Mouse (Mus musculus): ENCODE results near the gene Ethe1. TPM values are rescaled to one million over a fixed set of nuclear protein-coding genes. Genes with fewer than 3 reads are reported as not detected.

Gene Ethe1
- polyA plus RNA-seq (2016; fragmentation: Nextera tagmentation; extraction: Ambion mirVana), result 15.1 and 17.0 TPM in 2 replicates

DNA sequence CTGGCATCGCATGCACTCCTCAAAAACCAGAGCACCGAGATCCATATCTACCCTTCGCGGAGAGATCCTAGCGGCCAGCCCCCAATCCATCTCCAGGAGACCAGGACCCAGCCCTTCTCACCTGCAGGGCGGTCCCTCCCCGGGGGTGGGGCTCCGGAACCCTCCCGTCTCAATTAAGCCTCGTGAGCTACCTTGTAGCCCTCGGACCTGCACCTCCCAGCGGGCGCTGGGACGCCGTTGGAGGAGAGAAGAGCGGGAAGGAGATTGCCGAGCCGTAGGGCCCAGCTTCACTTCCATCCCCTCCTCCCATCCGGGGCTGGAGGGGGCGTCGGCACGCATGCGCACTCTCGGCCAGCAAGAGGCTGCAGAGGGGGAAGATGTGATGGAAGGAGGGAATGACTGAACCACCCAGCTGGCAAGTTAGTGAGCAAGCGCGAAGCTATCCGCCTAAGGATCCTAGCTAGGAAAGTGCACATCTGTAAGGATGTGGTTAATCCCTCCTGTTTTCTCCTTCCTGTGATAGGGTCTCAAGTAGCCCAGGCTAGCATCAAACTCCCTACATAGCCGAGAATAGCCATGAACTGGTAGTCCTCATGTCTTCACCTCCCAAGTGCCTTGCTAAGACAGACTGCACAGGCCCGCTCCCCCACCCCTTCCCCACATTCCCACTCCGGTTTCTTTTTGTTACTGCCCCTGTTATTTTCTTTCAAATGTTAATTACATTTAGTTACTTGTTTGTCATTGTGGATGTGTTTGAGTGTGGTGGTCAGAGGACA lies at the start of gene Ethe1, which contains the start of gene Zfp575:
TSS of gene Ethe1 (plus strand) at position 214 of the 776 bp plus-strand sequence.
TSS of gene Zfp575 (minus strand) at position 312 of the 776 bp plus-strand sequence.
- Histone ChIP-seq H3K36me3 (no peaks in the 10 kb centered on the region), H3K4me1 (peaks cover 45% of the 10 kb centered on the region), H3K4me3 (peak within 1 kb of the TSS; percentile 52), H3K9ac (peak within 1 kb of the TSS; percentile 50; the same call in 1 of the 2 replicates), H3K27ac (no peak within 1 kb of the TSS), H3K4me2 (peak within 1 kb of the TSS; percentile 78), H3K27me3 (replicated peaks) (peaks cover 44% of the 10 kb centered on the region), H3K9me3 (replicated peaks) (0 out of 2 replicates have a peak, but pooled peaks cover 3% of the 10 kb centered on the region)
- peak; percentile 13 for ATAC-seq
- WGBS (ENCODE audit: insufficient replicate concordance), result 9% methylated on average over 30 of the region's 30 CpGs

DNA sequence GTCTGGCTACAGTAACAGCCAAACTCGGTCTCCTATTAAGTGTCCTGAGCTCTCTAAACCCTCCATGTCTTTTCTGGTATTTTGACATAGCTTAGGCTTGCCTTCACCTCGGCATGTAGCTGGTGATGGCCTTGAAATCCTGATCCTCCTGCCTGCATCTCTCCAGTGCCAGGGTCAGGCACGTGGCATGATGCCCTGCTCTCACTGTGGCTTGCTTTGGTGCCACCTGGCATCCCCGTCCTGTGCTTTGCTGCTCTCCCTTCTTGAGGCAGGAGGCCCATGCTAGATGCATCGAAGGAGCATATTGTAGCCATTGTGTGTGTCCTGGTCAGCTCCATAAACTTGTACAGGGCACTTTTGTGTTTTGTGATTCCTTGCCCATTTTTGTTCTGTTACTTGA lies 49.8 kb upstream of the Ethe1 start:
- H3K27ac ChIP-seq, result no peak overlapping the region
- 58% methylated on average over 5 of the region's 5 CpGs for WGBS (ENCODE audit: insufficient replicate concordance)
- H3K9ac ChIP-seq, result no peak overlapping the region
- peaks cover under 1% of the 10 kb centered on the region; the same call in 1 of the 2 replicates for H3K4me1 ChIP-seq
- peaks cover 12% of the 10 kb centered on the region; the same call in 1 of the 2 replicates for H3K27me3 ChIP-seq (replicated peaks)
- H3K4me2 ChIP-seq, result no peak overlapping the region
- H3K36me3 ChIP-seq, result peaks cover 24% of the 10 kb centered on the region
- H3K4me3 ChIP-seq, result no peak overlapping the region
- ATAC-seq, result no peak
- no peaks in the 10 kb centered on the region for H3K9me3 ChIP-seq (replicated peaks)

DNA sequence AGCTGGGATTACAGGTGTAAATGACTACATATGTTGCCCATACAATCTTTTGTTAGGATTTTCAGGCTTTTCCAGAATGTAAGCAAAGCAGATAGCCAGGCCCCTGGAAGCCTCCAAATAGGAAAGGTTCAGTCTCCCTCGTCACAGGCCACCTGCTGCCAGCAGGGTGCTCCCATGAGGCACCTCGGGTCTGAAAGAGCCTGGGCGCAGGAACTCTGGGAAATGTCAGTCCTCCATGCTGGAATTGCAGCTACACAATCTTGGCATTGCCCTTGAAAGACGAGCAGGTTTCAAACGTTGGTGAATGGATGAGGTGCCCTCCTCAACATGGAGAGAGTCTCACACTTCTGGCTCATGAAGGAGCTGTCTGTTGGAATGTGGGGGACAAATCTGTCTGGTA lies 49.2 kb upstream of the Ethe1 start:
- H3K4me1 ChIP-seq, result no peaks in the 10 kb centered on the region
- H3K9me3 ChIP-seq (replicated peaks), result no peaks in the 10 kb centered on the region
- H3K9ac ChIP-seq, result no peak overlapping the region
- H3K4me3 ChIP-seq, result no peak overlapping the region
- H3K27ac ChIP-seq, result no peak overlapping the region
- 34% methylated on average over 5 of the region's 5 CpGs for WGBS (ENCODE audit: insufficient replicate concordance)
- no peak overlapping the region for H3K4me2 ChIP-seq
- peaks cover 12% of the 10 kb centered on the region; the same call in 1 of the 2 replicates for H3K27me3 ChIP-seq (replicated peaks)
- H3K36me3 ChIP-seq, result peaks cover 21% of the 10 kb centered on the region
- no peak for ATAC-seq

DNA sequence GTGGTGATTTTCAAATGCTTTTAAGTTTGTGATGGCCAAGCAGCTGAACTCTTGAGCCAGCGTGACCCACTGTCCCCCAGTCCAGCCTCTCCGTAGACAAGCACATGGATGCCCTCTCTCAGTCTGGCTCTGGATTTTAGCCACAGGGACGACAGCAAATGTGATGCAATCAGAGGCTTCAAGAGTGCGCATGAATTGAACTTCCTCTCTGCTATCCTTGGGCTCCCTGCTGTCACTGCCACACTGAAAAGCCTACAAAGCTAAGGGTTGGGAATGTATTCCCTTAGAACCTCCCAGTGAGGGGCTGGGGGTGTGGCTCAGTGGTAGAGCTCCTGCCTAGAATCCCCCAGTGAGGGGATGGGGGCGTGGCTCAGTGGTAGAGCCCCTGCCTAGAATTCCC lies 48.6 kb upstream of the Ethe1 start:
- H3K9me3 ChIP-seq (replicated peaks), result no peaks in the 10 kb centered on the region
- H3K9ac ChIP-seq, result no peak overlapping the region
- no peak for ATAC-seq
- 39% methylated on average over 5 of the region's 5 CpGs for WGBS (ENCODE audit: insufficient replicate concordance)
- no peak overlapping the region for H3K27ac ChIP-seq
- H3K4me1 ChIP-seq, result no peaks in the 10 kb centered on the region
- H3K27me3 ChIP-seq (replicated peaks), result peaks cover 6% of the 10 kb centered on the region; the same call in 1 of the 2 replicates
- H3K4me2 ChIP-seq, result no peak overlapping the region
- H3K36me3 ChIP-seq, result peaks cover 16% of the 10 kb centered on the region
- H3K4me3 ChIP-seq, result no peak overlapping the region

DNA sequence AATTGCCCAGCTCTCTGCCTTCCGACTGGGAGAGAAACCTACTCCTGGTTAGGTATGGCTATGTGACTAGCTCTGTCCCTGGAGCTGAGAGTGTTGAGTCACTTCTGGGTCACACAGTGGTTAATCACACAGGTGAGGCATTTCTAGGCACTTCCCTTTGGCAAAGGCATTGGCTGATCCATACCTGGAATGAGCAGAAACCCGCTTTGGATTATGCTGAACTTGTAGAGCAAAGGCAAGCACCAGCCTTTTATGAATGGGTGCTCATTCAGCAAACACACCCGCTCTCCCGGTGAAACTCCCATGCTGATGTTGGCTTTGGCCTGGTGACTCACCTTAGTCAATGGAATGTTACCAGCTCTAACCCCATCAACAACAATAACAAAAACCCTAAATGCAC lies 47.7 kb upstream of the Ethe1 start:
- Histone ChIP-seq H3K27ac (no peak overlapping the region), H3K36me3 (peaks cover 7% of the 10 kb centered on the region; the same call in 1 of the 2 replicates), H3K4me3 (no peak overlapping the region), H3K4me2 (no peak overlapping the region), H3K27me3 (replicated peaks) (no peaks in the 10 kb centered on the region), H3K9me3 (replicated peaks) (no peaks in the 10 kb centered on the region), H3K9ac (no peak overlapping the region), H3K4me1 (no peaks in the 10 kb centered on the region)
- ATAC-seq, result no peak
- WGBS (ENCODE audit: insufficient replicate concordance), result 76% methylated on average over 4 of the region's 4 CpGs

DNA sequence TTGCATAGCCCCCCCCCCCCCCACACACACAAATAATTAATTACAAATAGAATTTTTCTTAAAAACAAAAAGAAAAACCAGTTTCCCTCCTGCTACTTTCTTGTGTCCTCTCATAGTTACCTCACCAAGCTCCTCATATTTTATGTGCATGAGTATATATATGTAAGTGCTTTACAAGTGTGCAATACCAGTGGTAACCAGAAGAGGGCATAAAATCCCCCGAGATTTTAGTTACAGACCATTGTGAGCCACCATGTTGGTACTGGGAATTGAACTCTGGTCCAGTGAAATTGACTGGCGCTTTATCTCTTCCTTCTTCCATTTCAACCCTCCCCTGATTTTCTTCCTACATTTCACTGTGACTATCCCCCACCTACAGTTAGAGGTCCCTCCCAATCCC lies 42.8 kb upstream of the Ethe1 start:
- H3K4me3 ChIP-seq, result no peak overlapping the region
- WGBS (ENCODE audit: insufficient replicate concordance), result 63% methylated on average over 2 of the region's 2 CpGs
- H3K9me3 ChIP-seq (replicated peaks), result no peaks in the 10 kb centered on the region
- H3K27me3 ChIP-seq (replicated peaks), result no peaks in the 10 kb centered on the region
- H3K36me3 ChIP-seq, result peaks cover 14% of the 10 kb centered on the region
- no peak overlapping the region for H3K9ac ChIP-seq
- H3K4me1 ChIP-seq, result peaks cover 20% of the 10 kb centered on the region
- H3K27ac ChIP-seq, result no peak overlapping the region
- no peak overlapping the region for H3K4me2 ChIP-seq
- ATAC-seq, result no peak

DNA sequence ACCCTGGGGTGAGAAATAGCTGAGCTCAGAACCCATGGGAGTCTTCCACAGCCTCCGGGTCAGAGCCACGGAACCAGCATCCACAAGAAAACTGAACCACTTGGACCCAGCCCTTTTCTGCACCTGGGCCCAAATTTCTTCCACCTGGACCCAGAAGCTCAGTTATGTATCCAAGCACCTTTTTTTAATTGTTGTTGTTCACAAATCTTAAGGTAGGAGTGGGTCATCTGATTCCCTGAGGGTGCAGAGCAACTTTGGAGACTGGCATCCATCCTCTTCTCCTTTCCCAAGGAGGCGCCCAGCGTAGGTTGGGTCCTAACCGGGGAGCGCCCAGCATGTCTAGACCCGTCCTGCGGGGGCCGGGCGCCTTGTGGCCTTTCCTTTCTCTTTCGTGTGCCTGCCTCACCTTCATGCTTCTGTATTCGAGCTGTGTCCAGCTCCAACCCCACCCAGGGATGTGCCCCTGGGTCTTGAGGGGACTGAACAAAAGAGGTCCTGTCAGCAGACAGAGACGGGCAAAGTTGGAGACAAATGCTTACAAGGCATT lies 41.2 kb upstream of the Ethe1 start, which contains the start of the genes Pinlyp and Xrcc1:
TSS of gene Pinlyp (minus strand) at position 51 of the 547 bp plus-strand sequence.
TSS of gene Xrcc1 (plus strand) at position 222 of the 547 bp plus-strand sequence.
- no peak for ATAC-seq

DNA sequence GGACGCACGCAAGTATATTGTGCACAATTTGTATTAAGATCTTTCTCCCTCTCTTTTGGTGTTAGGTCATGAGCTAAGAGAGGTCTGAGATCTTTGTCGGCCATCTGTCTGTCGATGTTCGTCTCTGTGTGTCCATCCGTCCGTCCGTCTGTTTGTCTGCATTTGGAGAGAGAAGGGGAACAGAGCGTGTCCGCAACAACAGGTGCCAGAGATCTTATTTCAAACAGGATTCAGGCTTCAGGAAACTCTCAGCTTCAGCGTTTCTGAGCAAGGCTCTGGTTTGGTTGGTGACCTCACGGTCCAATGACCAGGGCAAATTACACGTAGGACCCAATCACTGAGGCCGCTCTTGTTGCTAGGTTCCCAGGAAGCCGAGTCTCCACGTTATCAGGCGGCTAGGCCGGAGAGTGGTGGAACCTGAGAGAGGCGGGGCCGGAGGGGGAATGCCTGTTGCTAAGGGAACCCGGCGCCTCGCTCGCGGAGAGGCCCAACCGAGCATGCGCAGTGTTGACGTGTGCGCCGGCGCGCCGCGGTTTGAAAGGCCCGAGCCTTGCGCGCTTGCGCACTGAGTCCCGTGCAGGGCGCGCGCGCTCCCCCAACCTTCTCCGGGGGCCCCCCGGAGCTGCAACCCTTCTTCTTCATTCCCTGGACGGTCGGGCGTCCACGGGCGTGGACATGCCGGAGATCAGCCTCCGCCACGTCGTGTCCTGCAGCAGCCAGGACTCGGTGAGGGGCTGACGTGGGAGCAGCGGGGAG lies 40.5 kb upstream of the Ethe1 start:
- H3K4me3 ChIP-seq, result peak overlapping the region; percentile 80
- under 1% methylated on average over 57 of the region's 57 CpGs for WGBS (ENCODE audit: insufficient replicate concordance)
- H3K4me2 ChIP-seq, result peak overlapping the region; percentile 85
- H3K27me3 ChIP-seq (replicated peaks), result no peaks in the 10 kb centered on the region
- H3K9me3 ChIP-seq (replicated peaks), result no peaks in the 10 kb centered on the region
- ATAC-seq, result peak; percentile 98
- H3K27ac ChIP-seq, result peak overlapping the region; percentile 71
- H3K4me1 ChIP-seq, result peaks cover 25% of the 10 kb centered on the region
- peak overlapping the region; percentile 89 for H3K9ac ChIP-seq
- peaks cover 35% of the 10 kb centered on the region for H3K36me3 ChIP-seq

More for the DNA sequence above, 41.2 kb upstream of the Ethe1 start, which contains the start of the genes Pinlyp and Xrcc1:
- Histone ChIP-seq H3K4me3 (peak within 1 kb of the TSS; percentile 80), H3K4me2 (peak within 1 kb of the TSS; percentile 85), H3K4me1 (peaks cover 20% of the 10 kb centered on the region), H3K9ac (peak within 1 kb of the TSS; percentile 89), H3K9me3 (replicated peaks) (no peaks in the 10 kb centered on the region), H3K36me3 (peaks cover 28% of the 10 kb centered on the region), H3K27ac (peak within 1 kb of the TSS; percentile 71), H3K27me3 (replicated peaks) (no peaks in the 10 kb centered on the region)
- WGBS (ENCODE audit: insufficient replicate concordance), result 39% methylated on average over 13 of the region's 13 CpGs

DNA sequence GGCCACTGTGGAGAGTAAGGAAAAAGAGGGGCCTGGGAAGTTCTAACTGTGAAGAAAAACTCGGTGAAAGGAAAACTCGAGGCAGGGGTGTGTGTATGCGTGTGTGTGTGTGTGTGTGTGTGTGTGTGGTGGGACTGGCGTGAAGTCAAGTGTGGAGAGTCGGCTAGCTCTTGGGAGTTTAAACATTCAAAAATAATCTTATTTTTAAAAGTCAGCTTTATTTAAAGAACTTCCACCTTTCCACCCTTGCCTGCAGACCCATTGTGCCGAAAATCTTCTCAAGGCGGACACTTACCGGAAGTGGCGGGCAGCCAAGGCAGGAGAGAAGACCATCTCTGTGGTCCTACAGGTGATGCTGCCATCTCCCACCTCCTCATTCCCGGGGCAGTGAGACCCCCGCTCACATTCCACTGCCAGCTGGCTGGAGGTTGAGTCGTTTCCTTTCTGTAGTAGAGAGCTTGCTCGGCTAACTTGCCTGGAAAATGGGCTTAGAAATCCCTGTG lies 39.8 kb upstream of the Ethe1 start:
- Histone ChIP-seq H3K9ac (peak overlapping the region; percentile 89), H3K27ac (peak overlapping the region; percentile 71), H3K4me2 (peak overlapping the region; percentile 85), H3K36me3 (peaks cover 43% of the 10 kb centered on the region), H3K27me3 (replicated peaks) (no peaks in the 10 kb centered on the region), H3K4me3 (peak overlapping the region; percentile 80), H3K9me3 (replicated peaks) (no peaks in the 10 kb centered on the region), H3K4me1 (peaks cover 28% of the 10 kb centered on the region)
- no peak for ATAC-seq
- 22% methylated on average over 13 of the region's 13 CpGs for WGBS (ENCODE audit: insufficient replicate concordance)

DNA sequence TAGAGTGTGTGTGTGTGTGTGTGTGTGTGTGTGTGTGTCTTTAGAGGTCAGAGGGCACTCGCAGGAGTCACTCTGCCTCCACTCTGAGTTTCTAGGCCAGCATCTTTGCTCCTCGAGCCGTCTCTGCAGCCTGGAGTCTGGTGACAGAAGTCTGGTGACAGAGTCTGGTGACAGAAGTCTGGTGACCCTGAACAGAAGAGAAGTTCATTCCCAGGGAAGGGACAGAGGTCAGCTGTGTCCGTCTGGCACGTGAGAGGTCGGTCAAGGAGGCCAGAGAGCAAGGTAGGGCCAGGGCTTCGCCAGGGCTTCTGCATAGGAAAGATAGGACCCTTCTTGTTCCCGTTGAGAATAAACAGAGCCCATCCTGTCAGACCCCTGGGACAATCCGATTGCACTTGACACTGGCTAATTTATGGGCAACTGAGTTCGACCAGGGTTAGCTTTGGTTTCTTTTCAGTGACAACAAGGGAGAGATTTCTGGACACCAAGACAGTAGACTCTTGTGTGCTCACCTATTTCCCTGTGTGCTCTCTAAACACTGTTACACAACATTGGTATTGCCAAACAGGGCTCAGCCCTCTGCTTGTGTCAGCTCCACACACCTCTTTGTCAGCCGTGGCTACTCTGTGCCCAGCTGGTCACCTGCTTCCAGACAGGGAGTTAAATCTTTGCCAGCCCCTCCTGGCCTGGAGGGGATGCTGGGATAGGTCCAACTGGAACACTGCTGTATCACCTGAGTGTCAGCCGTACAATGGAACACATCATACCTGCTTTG lies 35.2 kb upstream of the Ethe1 start:
- peaks cover 18% of the 10 kb centered on the region for H3K4me1 ChIP-seq
- no peak overlapping the region for H3K9ac ChIP-seq
- peak; percentile 50 for ATAC-seq
- no peak overlapping the region for H3K4me3 ChIP-seq
- peak overlapping the region; percentile 11 for H3K27ac ChIP-seq
- WGBS (ENCODE audit: insufficient replicate concordance), result 75% methylated on average over 12 of the region's 12 CpGs
- H3K4me2 ChIP-seq, result no peak overlapping the region
- H3K27me3 ChIP-seq (replicated peaks), result no peaks in the 10 kb centered on the region
- H3K36me3 ChIP-seq, result peaks cover 81% of the 10 kb centered on the region
- no peaks in the 10 kb centered on the region for H3K9me3 ChIP-seq (replicated peaks)

DNA sequence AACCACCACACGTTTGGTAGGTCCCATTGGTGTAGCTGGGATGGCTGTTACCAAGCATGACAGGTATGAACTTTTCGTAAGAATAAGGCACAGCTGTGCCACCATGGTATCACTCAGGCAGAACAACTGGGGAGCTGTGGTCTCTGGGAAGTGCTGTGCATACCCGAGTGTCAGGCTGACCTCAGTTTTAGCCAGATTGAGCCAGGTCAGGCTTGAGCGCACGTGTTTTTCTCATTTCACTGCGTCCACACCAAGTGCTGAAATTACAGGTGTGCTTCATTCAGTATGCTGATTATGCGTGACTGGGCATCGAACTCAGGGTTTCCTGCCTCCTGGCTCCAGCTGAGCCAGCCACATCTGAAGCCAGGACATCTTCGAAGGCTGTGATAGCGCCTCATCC lies 31.6 kb upstream of the Ethe1 start:
- Histone ChIP-seq H3K27me3 (replicated peaks) (no peaks in the 10 kb centered on the region), H3K4me1 (peaks cover 8% of the 10 kb centered on the region; the same call in 1 of the 2 replicates), H3K36me3 (peaks cover 85% of the 10 kb centered on the region), H3K4me2 (no peak overlapping the region), H3K4me3 (no peak overlapping the region), H3K9me3 (replicated peaks) (no peaks in the 10 kb centered on the region), H3K9ac (no peak overlapping the region), H3K27ac (no peak overlapping the region)
- WGBS (ENCODE audit: insufficient replicate concordance), result 86% methylated on average over 10 of the region's 10 CpGs
- no peak for ATAC-seq
